Mouse (Mus musculus): ENCODE data around the gene Olfr159. TPM values are rescaled to one million over a fixed set of nuclear protein-coding genes. Genes with fewer than 3 reads are reported as not detected.
"Not testable (repeated sequence)": the region's sequence is repeated elsewhere in the genome, so short reads cannot be mapped to it uniquely, and the experiment has no call there.

Gene Olfr159
- polyA plus RNA-seq (2015; fragmentation: Nextera tagmentation; extraction: Ambion mirVana) = not detected in 2 replicates

GRCm38 (mm10) chr4:43770909-43771308 lies at the start of gene Olfr159:
Gene Olfr159 (minus strand): TSS chr4:43771009.
- Histone ChIP-seq H3K4me1 (replicated peaks; ENCODE audit: control insufficient read depth, insufficient read depth) (no peaks in the 10 kb centered on the region), H3K27ac (replicated peaks) (no peak within 1 kb of the TSS), H3K9ac (ENCODE audit: low read length) (no peak within 1 kb of the TSS), H3K9me3 (ENCODE audit: control insufficient read depth, low read length) (no peaks in the 10 kb centered on the region), H3K4me3 (ENCODE audit: low read depth, low read length) (no peak within 1 kb of the TSS), H3K4me2 (replicated peaks; ENCODE audit: low read depth) (no peak within 1 kb of the TSS), H3K36me3 (ENCODE audit: control insufficient read depth, insufficient read depth, low read length) (no peaks in the 10 kb centered on the region), H3K27me3 (ENCODE audit: control insufficient read depth, insufficient read depth, low read length) (no peaks in the 10 kb centered on the region)
- TF ChIP-seq EP300 (optimal IDR thresholded peaks at IDR 0.05) (no peak), CTCF (IDR thresholded peaks at IDR 0.05; ENCODE audit: low read depth) (no peak)
- 79% methylated on average over 6 of the region's 6 CpGs for WGBS
- no peak for DNase-seq (ENCODE audit: low spot score)
- ATAC-seq (ENCODE audit: low FRiP score, low TSS enrichment) = no peak

- WGBS = 63% methylated on average over 7 of the region's 7 CpGs
- Histone ChIP-seq H3K27me3 (ENCODE audit: control insufficient read depth, insufficient read depth, low read length) (no peaks in the 10 kb centered on the region), H3K9ac (ENCODE audit: low read length) (no peak overlapping the region), H3K36me3 (ENCODE audit: control insufficient read depth, insufficient read depth, low read length) (no peaks in the 10 kb centered on the region), H3K4me3 (ENCODE audit: low read depth, low read length) (no peak overlapping the region), H3K4me1 (replicated peaks; ENCODE audit: control insufficient read depth, insufficient read depth) (no peaks in the 10 kb centered on the region), H3K27ac (replicated peaks) (no peak overlapping the region), H3K9me3 (ENCODE audit: control insufficient read depth, low read length) (no peaks in the 10 kb centered on the region; the same call in 1 of the 2 replicates), H3K4me2 (replicated peaks; ENCODE audit: low read depth) (no peak overlapping the region)
- TF ChIP-seq EP300 (optimal IDR thresholded peaks at IDR 0.05) = no peak
- no peak for TF ChIP-seq CTCF (IDR thresholded peaks at IDR 0.05; ENCODE audit: low read depth)
- DNase-seq (ENCODE audit: low spot score) = no peak
- no peak for ATAC-seq (ENCODE audit: low FRiP score, low TSS enrichment)
These were observed 28.1 kb upstream of the Olfr159 start for GRCm38 (mm10) chr4:43798936-43799335.

GRCm38 (mm10) chr4:43795844-43796243 lies 25.0 kb upstream of the Olfr159 start:
- ATAC-seq (ENCODE audit: low FRiP score, low TSS enrichment) = not testable (repeated sequence)

GRCm38 (mm10) chr4:43795296-43795695 lies 24.5 kb upstream of the Olfr159 start:
- H3K9me3 ChIP-seq (ENCODE audit: control insufficient read depth, low read length) = no peaks in the 10 kb centered on the region
- ATAC-seq (ENCODE audit: low FRiP score, low TSS enrichment) = no peak
- WGBS = 69% methylated on average over 6 of the region's 6 CpGs
- no peak overlapping the region for H3K4me2 ChIP-seq (replicated peaks; ENCODE audit: low read depth)
- H3K9ac ChIP-seq (ENCODE audit: low read length) = no peak overlapping the region
- TF ChIP-seq EP300 (optimal IDR thresholded peaks at IDR 0.05) = no peak
- TF ChIP-seq CTCF (IDR thresholded peaks at IDR 0.05; ENCODE audit: low read depth) = no peak
- H3K36me3 ChIP-seq (ENCODE audit: control insufficient read depth, insufficient read depth, low read length) = no peaks in the 10 kb centered on the region
- no peaks in the 10 kb centered on the region for H3K4me1 ChIP-seq (replicated peaks; ENCODE audit: control insufficient read depth, insufficient read depth)
- no peaks in the 10 kb centered on the region for H3K27me3 ChIP-seq (ENCODE audit: control insufficient read depth, insufficient read depth, low read length)
- no peak for DNase-seq (ENCODE audit: low spot score)
- no peak overlapping the region for H3K4me3 ChIP-seq (ENCODE audit: low read depth, low read length)
- H3K27ac ChIP-seq (replicated peaks) = no peak overlapping the region

More at GRCm38 (mm10) chr4:43795844-43796243, 25.0 kb upstream of the Olfr159 start:
- H3K27me3 ChIP-seq (ENCODE audit: control insufficient read depth, insufficient read depth, low read length); H3K9ac ChIP-seq (ENCODE audit: low read length); H3K4me2 ChIP-seq (replicated peaks; ENCODE audit: low read depth); H3K4me3 ChIP-seq (ENCODE audit: low read depth, low read length); H3K4me1 ChIP-seq (replicated peaks; ENCODE audit: control insufficient read depth, insufficient read depth); H3K36me3 ChIP-seq (ENCODE audit: control insufficient read depth, insufficient read depth, low read length); DNase-seq (ENCODE audit: low spot score); H3K27ac ChIP-seq (replicated peaks); H3K9me3 ChIP-seq (ENCODE audit: control insufficient read depth, low read length): not testable (repeated sequence)
- WGBS = 67% methylated on average over 5 of the region's 5 CpGs

GRCm38 (mm10) chr4:43772304-43772703 lies 1.5 kb upstream of the Olfr159 start:
- ATAC-seq (ENCODE audit: low FRiP score, low TSS enrichment) = no peak
- 39% methylated on average over 2 of the region's 2 CpGs for WGBS
- no peaks in the 10 kb centered on the region for H3K4me1 ChIP-seq (replicated peaks; ENCODE audit: control insufficient read depth, insufficient read depth)

GRCm38 (mm10) chr4:43771626-43772025 lies 817 bp upstream of the Olfr159 start:
- TF ChIP-seq EP300 (optimal IDR thresholded peaks at IDR 0.05) (no peak), CTCF (IDR thresholded peaks at IDR 0.05; ENCODE audit: low read depth) (no peak)
- Histone ChIP-seq H3K27ac (replicated peaks) (no peak overlapping the region), H3K27me3 (ENCODE audit: control insufficient read depth, insufficient read depth, low read length) (no peaks in the 10 kb centered on the region), H3K4me1 (replicated peaks; ENCODE audit: control insufficient read depth, insufficient read depth) (no peaks in the 10 kb centered on the region), H3K4me3 (ENCODE audit: low read depth, low read length) (no peak overlapping the region), H3K36me3 (ENCODE audit: control insufficient read depth, insufficient read depth, low read length) (no peaks in the 10 kb centered on the region), H3K9me3 (ENCODE audit: control insufficient read depth, low read length) (no peaks in the 10 kb centered on the region), H3K4me2 (replicated peaks; ENCODE audit: low read depth) (no peak overlapping the region), H3K9ac (ENCODE audit: low read length) (no peak overlapping the region)
- 43% methylated on average over 6 of the region's 6 CpGs for WGBS
- ATAC-seq (ENCODE audit: low FRiP score, low TSS enrichment) = no peak
- DNase-seq (ENCODE audit: low spot score) = no peak

More at GRCm38 (mm10) chr4:43772304-43772703, 1.5 kb upstream of the Olfr159 start:
- no peaks in the 10 kb centered on the region for H3K9me3 ChIP-seq (ENCODE audit: control insufficient read depth, low read length)
- H3K27me3 ChIP-seq (ENCODE audit: control insufficient read depth, insufficient read depth, low read length) = no peaks in the 10 kb centered on the region
- H3K27ac ChIP-seq (replicated peaks) = no peak overlapping the region
- no peak overlapping the region for H3K9ac ChIP-seq (ENCODE audit: low read length)
- H3K4me2 ChIP-seq (replicated peaks; ENCODE audit: low read depth) = no peak overlapping the region
- DNase-seq (ENCODE audit: low spot score) = no peak
- no peaks in the 10 kb centered on the region for H3K36me3 ChIP-seq (ENCODE audit: control insufficient read depth, insufficient read depth, low read length)
- H3K4me3 ChIP-seq (ENCODE audit: low read depth, low read length) = no peak overlapping the region
- no peak for TF ChIP-seq EP300 (optimal IDR thresholded peaks at IDR 0.05)
- TF ChIP-seq CTCF (IDR thresholded peaks at IDR 0.05; ENCODE audit: low read depth) = no peak
